Mouse (Mus musculus) kidney, adult 2 months (tissue): ENCODE results near the gene Pde1a. TPM values are rescaled to one million over a fixed set of nuclear protein-coding genes. Genes with fewer than 3 reads are reported as not detected.

Source experiments
- DNase-seq: peaks from one replicate; pipeline ENCODE4 v3.0.0; 2021
- H3K27ac ChIP-seq: fragments of 200-500 bp; 2 replicates; pipeline ENCODE4 v1.5.1; 2012; ENCODE audit warnings: low read depth, low read length, control low read depth, inconsistent platforms; ENCODE audit not compliant: insufficient read depth
- H3K27me3 ChIP-seq: fragments of 200-500 bp; replicated peaks from 2 replicates; pipeline ENCODE4 v1.6.1; 2012; ENCODE audit warnings: mild to moderate bottlenecking, moderate library complexity, low read length, inconsistent platforms; ENCODE audit not compliant: control insufficient read depth, insufficient read depth
- H3K36me3 ChIP-seq: fragments of 200-500 bp; 2 replicates; pipeline ENCODE4 v1.6.1; 2012; ENCODE audit warnings: mild to moderate bottlenecking, moderate library complexity, low read length, inconsistent platforms; ENCODE audit not compliant: control insufficient read depth, insufficient read depth
- H3K4me1 ChIP-seq: fragments of 200-500 bp; 2 replicates; pipeline ENCODE4 v1.6.1; 2011; ENCODE audit warnings: low read length; ENCODE audit not compliant: control insufficient read depth, insufficient read depth
- H3K4me3 ChIP-seq: fragments of 200-500 bp; 2 replicates; pipeline ENCODE4 v1.5.1; 2011; ENCODE audit warnings: mild to moderate bottlenecking, low read depth, low read length, control low read depth; ENCODE audit not compliant: insufficient read depth
- CTCF ChIP-seq: fragments of 200-500 bp; conservative IDR thresholded peaks from 2 replicates; pipeline ENCODE4 v1.5.1; 2011; ENCODE audit warnings: low read depth, mild to moderate bottlenecking, control low read depth, low read length, moderate library complexity, mixed read lengths; ENCODE audit not compliant: insufficient read depth, insufficient read length
- POLR2A ChIP-seq: fragments of 200-500 bp; IDR thresholded peaks from one replicate; pipeline ENCODE4 v1.6.1; 2011; ENCODE audit warnings: low read depth, low read length, control low read depth
- WGBS: fragments of 180-500 bp; shearing (Covaris S2); methylation state at CpG from one replicate; pipeline ENCODE4 v1.1.7; 2018; 5-methylcytosine and 5-hydroxymethylcytosine counted together
- polyA plus RNA-seq: library from polyadenylated mRNA; depleted of rRNA; stranded (reverse); fragments of >200 nt; gene quantifications from 2 replicates; pipeline ENCODE4 v1.2.3, GENCODE M21; 2012

The Pde1a gene
- polyA plus RNA-seq, 1 experiment, result 67.3 TPM

- H3K36me3 ChIP-seq, result no peaks in the 10 kb centered on the region
- TF ChIP-seq POLR2A (no peak), CTCF (no peak)
- H3K4me3 ChIP-seq, result no peak overlapping the region
- no peaks in the 10 kb centered on the region for H3K4me1 ChIP-seq
- no peaks in the 10 kb centered on the region for H3K27me3 ChIP-seq
- 88% methylated on average over 4 of the region's 4 CpGs for WGBS
- no peak for DNase-seq
- no peak overlapping the region for H3K27ac ChIP-seq
Measured at GRCm38 (mm10) chr2:80076323-80076722, 52.9 kb downstream of the Pde1a start.

- TF ChIP-seq POLR2A (no peak), CTCF (no peak)
- Histone ChIP-seq H3K4me3 (no peak overlapping the region), H3K27ac (no peak overlapping the region), H3K4me1 (no peaks in the 10 kb centered on the region), H3K27me3 (no peaks in the 10 kb centered on the region), H3K36me3 (no peaks in the 10 kb centered on the region)
- WGBS, result 65% methylated on average over 2 of the region's 2 CpGs
- peak; percentile 17 for DNase-seq
Measured at GRCm38 (mm10) chr2:80074531-80074930, 54.7 kb downstream of the Pde1a start.

GRCm38 (mm10) chr2:80074046-80074445, 55.2 kb downstream of the Pde1a start:
- 69% methylated on average over 5 of the region's 5 CpGs for WGBS
- no peak for DNase-seq

GRCm38 (mm10) chr2:80073426-80073825, 55.8 kb downstream of the Pde1a start:
- Histone ChIP-seq H3K4me1 (no peaks in the 10 kb centered on the region), H3K27me3 (no peaks in the 10 kb centered on the region), H3K4me3 (no peak overlapping the region), H3K27ac (no peak overlapping the region), H3K36me3 (no peaks in the 10 kb centered on the region)
- WGBS, result 94% methylated on average over 2 of the region's 2 CpGs
- TF ChIP-seq CTCF, result no peak
- TF ChIP-seq POLR2A, result no peak
- no peak for DNase-seq

More at GRCm38 (mm10) chr2:80074046-80074445, 55.2 kb downstream of the Pde1a start:
- Histone ChIP-seq H3K4me3 (no peak overlapping the region), H3K36me3 (no peaks in the 10 kb centered on the region), H3K4me1 (no peaks in the 10 kb centered on the region), H3K27ac (no peak overlapping the region), H3K27me3 (no peaks in the 10 kb centered on the region)
- TF ChIP-seq CTCF (no peak), POLR2A (no peak)

GRCm38 (mm10) chr2:80069745-80070144, 59.5 kb downstream of the Pde1a start:
- Histone ChIP-seq H3K27me3 (no peaks in the 10 kb centered on the region), H3K4me1 (no peaks in the 10 kb centered on the region), H3K4me3 (no peak overlapping the region), H3K36me3 (no peaks in the 10 kb centered on the region), H3K27ac (no peak overlapping the region)
- no peak for DNase-seq
- 59% methylated on average over 3 of the region's 3 CpGs for whole genome bisulfite sequencing
- no peak for TF ChIP-seq CTCF
- no peak for TF ChIP-seq POLR2A

GRCm38 (mm10) chr2:80066449-80066848, 62.8 kb downstream of the Pde1a start:
- TF ChIP-seq CTCF (no peak), POLR2A (no peak)
- Histone ChIP-seq H3K4me1 (no peaks in the 10 kb centered on the region), H3K36me3 (no peaks in the 10 kb centered on the region), H3K4me3 (no peak overlapping the region), H3K27me3 (no peaks in the 10 kb centered on the region), H3K27ac (no peak overlapping the region)
- DNase-seq, result no peak
- 72% methylated on average over 4 of the region's 4 CpGs for WGBS

- H3K4me3 ChIP-seq, result no peak overlapping the region
- H3K27ac ChIP-seq, result no peak overlapping the region
- no peak for TF ChIP-seq POLR2A
- TF ChIP-seq CTCF, result no peak
- DNase-seq, result no peak
- H3K27me3 ChIP-seq, result no peaks in the 10 kb centered on the region
- no peaks in the 10 kb centered on the region for H3K4me1 ChIP-seq
- no peaks in the 10 kb centered on the region for H3K36me3 ChIP-seq
Measured at GRCm38 (mm10) chr2:80056062-80056461, 73.2 kb downstream of the Pde1a start.

GRCm38 (mm10) chr2:80054042-80054441, 75.2 kb downstream of the Pde1a start:
- Histone ChIP-seq H3K27ac (no peak overlapping the region), H3K36me3 (no peaks in the 10 kb centered on the region), H3K4me3 (no peak overlapping the region), H3K27me3 (no peaks in the 10 kb centered on the region), H3K4me1 (no peaks in the 10 kb centered on the region)
- DNase-seq, result no peak
- WGBS, result 71% methylated on average over 3 of the region's 3 CpGs
- TF ChIP-seq POLR2A (no peak), CTCF (no peak)
